Mouse (Mus musculus): ENCODE measurements at regions not wholly inside any gene's neighbourhood (a gene's known extent, or its start where the extent isn't known, plus 50 kb on each side); places are given as distances from the start of the nearest gene placed in this dataset.

- TF ChIP-seq NRF1 (IDR thresholded peaks at IDR 0.05; ENCODE audit: insufficient read depth, low read depth, low read length, poor library complexity, severe bottlenecking) (no peak), UBTF (IDR thresholded peaks at IDR 0.05; ENCODE audit: borderline replicate concordance, insufficient read depth, low read depth, low read length) (no peak)
Measured at GRCm38 (mm10) chr13:71121484-71121883, 279.9 kb upstream of the Adamts16 start (continued).

- Histone ChIP-seq H3K27me3 (ENCODE audit: control insufficient read depth in 1 of 2, insufficient read depth in 2 of 2, low read length in 2 of 2) (no peaks in the 10 kb centered on the region), H3K9me3 (replicated peaks; ENCODE audit: insufficient read depth, low read length) (no peaks in the 10 kb centered on the region), H3K4me3 (ENCODE audit: control insufficient read depth in 1 of 2, insufficient read depth in 1 of 2, low read depth in 2 of 2, low read length in 2 of 2) (no peak overlapping the region), H3K27ac (ENCODE audit: control insufficient read depth, low read depth, low read length) (no peak overlapping the region), H3K79me2 (ENCODE audit: control insufficient read depth, insufficient read depth, low read length, poor library complexity) (no peaks in the 10 kb centered on the region), H3K36me3 (ENCODE audit: control insufficient read depth in 1 of 2, insufficient read depth in 2 of 2, low read length in 2 of 2) (no peaks in the 10 kb centered on the region), H3K9ac (ENCODE audit: control insufficient read depth, low read depth, low read length, poor library complexity, severe bottlenecking) (no peak overlapping the region), H3K4me1 (ENCODE audit: control insufficient read depth in 1 of 2, insufficient read depth in 2 of 2, low read length in 2 of 2) (no peaks in the 10 kb centered on the region)
- DNase-seq (ENCODE audit: low read depth, low spot score): no peak
- no peak for TF ChIP-seq ELF1 (IDR thresholded peaks at IDR 0.05; ENCODE audit: low read depth, low read length)
- TF ChIP-seq GABPA (IDR thresholded peaks at IDR 0.05; ENCODE audit: low read depth, low read length): no peak
- no peak for TF ChIP-seq POLR2AphosphoS5 (IDR thresholded peaks at IDR 0.05; ENCODE audit: borderline replicate concordance, low read depth, low read length)
- no peak for TF ChIP-seq MYB (IDR thresholded peaks at IDR 0.05; ENCODE audit: low read depth, low read length)
- no peak for TF ChIP-seq NELFE (IDR thresholded peaks at IDR 0.05; ENCODE audit: low read depth, low read length)
- TF ChIP-seq CHD2 (IDR thresholded peaks at IDR 0.05; ENCODE audit: low read length): no peak
- no peak for TF ChIP-seq TBP (IDR thresholded peaks at IDR 0.05; ENCODE audit: low read depth, low read length)
- TF ChIP-seq MAZ (IDR thresholded peaks at IDR 0.05; ENCODE audit: low read depth, low read length): no peak
Measured at GRCm38 (mm10) chr13:71108175-71108574, 266.6 kb upstream of the Adamts16 start.

DNA sequence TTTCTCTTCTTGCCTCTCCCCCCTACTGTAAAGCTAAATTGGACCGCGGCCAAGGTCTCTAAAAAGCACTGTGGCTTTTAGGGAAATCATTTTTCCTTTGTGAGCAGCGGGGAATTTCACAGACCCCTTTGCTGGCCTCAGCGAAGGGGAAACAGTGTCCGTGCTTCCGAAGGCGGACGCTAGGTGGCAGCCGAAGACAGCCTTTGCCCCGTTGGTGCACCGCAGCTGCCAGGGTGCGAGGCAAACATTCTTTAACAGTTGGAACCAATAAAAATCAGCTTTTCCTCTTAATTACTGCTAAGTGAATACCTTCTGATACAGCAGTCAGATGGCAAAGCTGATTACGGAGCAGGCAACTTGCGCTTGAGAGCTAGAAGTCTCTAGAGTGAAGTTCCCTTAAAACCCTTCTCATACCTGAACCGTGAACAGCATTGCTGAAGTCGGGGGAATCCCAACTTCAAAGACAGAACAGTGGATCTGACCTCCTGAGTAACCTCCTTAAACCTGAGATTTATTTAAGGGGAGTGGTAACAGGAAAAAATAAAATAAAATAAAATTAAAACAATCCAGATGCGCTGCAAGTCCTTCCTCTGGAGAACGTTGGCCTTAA lies 263.7 kb upstream of the Adamts16 start:
- H3K27me3 ChIP-seq (ENCODE audit: control insufficient read depth in 1 of 2, insufficient read depth in 2 of 2, low read length in 2 of 2): no peaks in the 10 kb centered on the region
- no peak overlapping the region for H3K9ac ChIP-seq (ENCODE audit: control insufficient read depth, low read depth, low read length, poor library complexity, severe bottlenecking)
- H3K4me1 ChIP-seq (ENCODE audit: control insufficient read depth in 1 of 2, insufficient read depth in 2 of 2, low read length in 2 of 2): no peaks in the 10 kb centered on the region
- H3K27ac ChIP-seq (ENCODE audit: control insufficient read depth, low read depth, low read length): no peak overlapping the region
- no peaks in the 10 kb centered on the region for H3K36me3 ChIP-seq (ENCODE audit: control insufficient read depth in 1 of 2, insufficient read depth in 2 of 2, low read length in 2 of 2)
- DNase-seq (ENCODE audit: low read depth, low spot score): no peak
- no peak overlapping the region for H3K4me3 ChIP-seq (ENCODE audit: control insufficient read depth in 1 of 2, insufficient read depth in 1 of 2, low read depth in 2 of 2, low read length in 2 of 2)
- no peaks in the 10 kb centered on the region for H3K79me2 ChIP-seq (ENCODE audit: control insufficient read depth, insufficient read depth, low read length, poor library complexity)
- no peaks in the 10 kb centered on the region for H3K9me3 ChIP-seq (replicated peaks; ENCODE audit: insufficient read depth, low read length)
- TF ChIP-seq RAD21 (IDR thresholded peaks at IDR 0.05; ENCODE audit: low read depth, low read length): peak; percentile 33
- TF ChIP-seq ZNF384 (IDR thresholded peaks at IDR 0.05; ENCODE audit: low read depth, low read length): no peak
- TF ChIP-seq CTCF (IDR thresholded peaks at IDR 0.05 in 2 of 3, conservative IDR thresholded peaks at IDR 0.05 in 1 of 3; ENCODE audit: control insufficient read depth in 1 of 3, insufficient read depth in 1 of 3, low read depth in 2 of 3, low read length in 3 of 3, poor library complexity in 1 of 3, severe bottlenecking in 1 of 3): peak in 2 of 3 experiments; percentile 11 to 57; a peak in 3 of 6 replicates
- no peak for TF ChIP-seq HCFC1 (IDR thresholded peaks at IDR 0.05; ENCODE audit: low read depth, low read length)
